ENCODE assay signal across 9 mouse cellular contexts in the genomic region with DNA sequence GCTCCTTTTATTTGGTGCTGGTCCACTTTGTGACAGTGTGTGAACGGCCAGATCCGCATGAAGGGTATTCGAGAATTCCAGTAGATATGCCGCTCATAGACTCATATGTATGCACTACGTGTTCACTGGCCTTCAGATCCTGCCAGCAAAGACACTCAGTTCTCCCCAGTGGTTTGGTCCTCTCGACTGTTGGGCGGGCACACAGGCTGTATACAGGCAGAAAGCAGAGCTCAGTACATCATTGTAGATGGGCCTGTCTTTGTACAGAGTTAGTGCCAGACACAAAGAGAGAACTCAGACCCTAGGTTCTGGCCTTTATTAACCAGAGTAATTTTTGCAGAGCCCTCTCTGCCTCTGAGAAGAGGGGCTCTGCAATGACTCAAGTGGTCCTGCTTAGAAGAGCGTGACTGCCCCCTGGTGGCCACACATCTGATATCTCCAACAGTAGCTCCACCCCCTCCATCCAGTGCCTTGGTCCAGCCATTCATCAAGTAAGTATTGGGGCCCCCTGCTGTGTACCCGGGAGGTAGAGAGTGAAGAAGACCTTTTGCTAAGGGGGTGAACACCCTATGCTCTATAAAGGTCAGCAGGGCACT. TPM values are rescaled to one million over a fixed set of nuclear protein-coding genes. Genes with fewer than 3 reads are reported as not detected.
DNase-seq lines count a peak whose midpoint lies in the region; ATAC-seq and TF ChIP-seq lines count a peak whose summit lies in the region.
"Had no signal": no experiment of that assay in that cellular context is flagged by ENCODE, and none has a peak within 500 bp of the region (broad histone marks: within the 10 kb centered on the region; RNA-seq: fewer than 3 reads in every experiment).

No protein-coding gene starts in this region.

- no peak overlapping the region for H3K9ac ChIP-seq in heart, embryonic 12.5 days
- H3K9ac ChIP-seq in kidney, postnatal 0 days (ENCODE audit: low read depth, low read length) = no peak overlapping the region
- no peak overlapping the region for H3K9ac ChIP-seq in liver, adult 2 months (ENCODE audit: low read depth, low read length)
- no peak overlapping the region for H3K9ac ChIP-seq in stomach, embryonic 16.5 days (ENCODE audit: low read length)

- H3K4me1 ChIP-seq in heart, embryonic 12.5 days (replicated peaks) = peaks cover 40% of the 10 kb centered on the region
- no peaks in the 10 kb centered on the region for H3K4me1 ChIP-seq in kidney, postnatal 0 days (replicated peaks; ENCODE audit: insufficient read depth, low read length)
- 0 out of 2 replicates have a peak, but pooled peaks cover 2% of the 10 kb centered on the region for H3K4me1 ChIP-seq in liver, adult 2 months (ENCODE audit: control insufficient read depth, insufficient read depth, low read length)
- peaks cover 21% of the 10 kb centered on the region for H3K4me1 ChIP-seq in stomach, embryonic 16.5 days (ENCODE audit: control insufficient read depth, insufficient read depth, low read length)

- ATAC-seq in erythroblast, adult 5-6 weeks (replicated peaks; ENCODE audit: low FRiP score, poor library complexity, severe bottlenecking) = peak; percentile 83
- ATAC-seq in heart, embryonic 12.5 days (ENCODE audit: insufficient number of reproducible peaks, low FRiP score) = peak; percentile 76
- ATAC-seq in kidney, postnatal 0 days (replicated peaks; ENCODE audit: low FRiP score, low read depth) = peak; percentile 79
- ATAC-seq in stomach, embryonic 16.5 days (ENCODE audit: insufficient read depth, low FRiP score) = peak; percentile 80

- H3K36me3 ChIP-seq in heart, embryonic 12.5 days = no peaks in the 10 kb centered on the region
- H3K36me3 ChIP-seq in kidney, postnatal 0 days (ENCODE audit: insufficient read depth, low read length) = no peaks in the 10 kb centered on the region
- H3K36me3 ChIP-seq in liver, adult 2 months (ENCODE audit: control insufficient read depth, insufficient read depth, low read length) = no peaks in the 10 kb centered on the region
- H3K36me3 ChIP-seq in stomach, embryonic 16.5 days (ENCODE audit: control insufficient read depth, insufficient read depth, low read length) = no peaks in the 10 kb centered on the region

- DNase-seq in CD4-positive helper T cell, adult 2 months (ENCODE audit: low read depth, low spot score) = peak; percentile 59
- DNase-seq in brain, adult 2 months (ENCODE audit: low read depth, low spot score) = peak; percentile 92
- DNase-seq in kidney, postnatal 0 days (ENCODE audit: low spot score) = peak; percentile 94
- DNase-seq in liver, adult 2 months (ENCODE audit: extremely low read depth, low read depth, low spot score) = peak; percentile 48
- DNase-seq in neural tube, embryonic 10.5 days (ENCODE audit: extremely low spot score, low spot score) = peak; percentile 91

- TF ChIP-seq CTCF in kidney, postnatal 0 days (IDR thresholded peaks at IDR 0.05; ENCODE audit: low read depth) = peak; percentile 89
- peak; percentile 83 for TF ChIP-seq CTCF in liver, adult 2 months (IDR thresholded peaks at IDR 0.05; ENCODE audit: low read depth, low read length)

- no peak overlapping the region for H3K4me3 ChIP-seq in heart, embryonic 12.5 days
- no peak overlapping the region for H3K4me3 ChIP-seq in kidney, postnatal 0 days (replicated peaks; ENCODE audit: low read depth, low read length)
- no peak overlapping the region for H3K4me3 ChIP-seq in liver, adult 2 months (ENCODE audit: insufficient read depth, low read depth, low read length)
- no peak overlapping the region for H3K4me3 ChIP-seq in stomach, embryonic 16.5 days (replicated peaks; ENCODE audit: low read length)
- H3K4me3 ChIP-seq: erythroblast, embryonic 14.5 days had no signal

- no peak overlapping the region for H3K27ac ChIP-seq in heart, embryonic 12.5 days (ENCODE audit: poor library complexity, severe bottlenecking)
- no peak overlapping the region for H3K27ac ChIP-seq in kidney, postnatal 0 days
- H3K27ac ChIP-seq in liver, adult 2 months (replicated peaks; ENCODE audit: insufficient read depth, low read depth, low read length) = no peak overlapping the region
- H3K27ac ChIP-seq in stomach, embryonic 16.5 days (ENCODE audit: low read length) = peak overlapping the region; percentile 38

- no peak overlapping the region for H3K4me2 ChIP-seq in heart, embryonic 12.5 days
- H3K4me2 ChIP-seq in kidney, postnatal 0 days (ENCODE audit: low read length) = no peak overlapping the region
- H3K4me2 ChIP-seq in stomach, embryonic 16.5 days (ENCODE audit: low read depth, low read length) = no peak overlapping the region

- H3K27me3 ChIP-seq in heart, embryonic 12.5 days (replicated peaks) = no peaks in the 10 kb centered on the region
- no peaks in the 10 kb centered on the region for H3K27me3 ChIP-seq in kidney, postnatal 0 days (ENCODE audit: insufficient read depth, low read length)
- H3K27me3 ChIP-seq in liver, adult 2 months (ENCODE audit: control insufficient read depth, insufficient read depth, low read length) = no peaks in the 10 kb centered on the region
- no peaks in the 10 kb centered on the region for H3K27me3 ChIP-seq in stomach, embryonic 16.5 days (ENCODE audit: control insufficient read depth, insufficient read depth, low read length)

- H3K9me3 ChIP-seq in heart, embryonic 12.5 days (replicated peaks) = no peaks in the 10 kb centered on the region
- no peaks in the 10 kb centered on the region for H3K9me3 ChIP-seq in kidney, postnatal 0 days (replicated peaks; ENCODE audit: low read length)
- H3K9me3 ChIP-seq in stomach, embryonic 16.5 days (replicated peaks; ENCODE audit: control insufficient read depth, low read length) = no peaks in the 10 kb centered on the region

- TF ChIP-seq POLR2A in liver, adult 2 months (IDR thresholded peaks at IDR 0.05; ENCODE audit: extremely low read depth, insufficient read depth, low read length) = no peak

- no peaks in the 10 kb centered on the region for H3K79me2 ChIP-seq in liver, adult 2 months (ENCODE audit: control insufficient read depth, insufficient read depth, low read length)

- WGBS in heart, embryonic 12.5 days = 54% methylated on average over 9 of the region's 9 CpGs
- WGBS in kidney, postnatal 0 days = 52% methylated on average over 9 of the region's 9 CpGs
- 58% methylated on average over 9 of the region's 9 CpGs for WGBS in liver, adult 2 months
- WGBS in stomach, embryonic 16.5 days = 48% methylated on average over 9 of the region's 9 CpGs

RNA-seq across cellular contexts. Expression of gene Vps8, which starts 30.3 kb away (rescaled TPM):
- total RNA-seq in erythroblast, adult 5-6 weeks (2015; ENCODE audit: low replicate concordance) = 3.6 and 9.4 TPM in 2 replicates
- total RNA-seq in erythroblast, adult 5-6 weeks (2017; ENCODE audit: low replicate concordance) = 6.4 and 12.6 TPM in 2 replicates
- 28.1 and 29.2 TPM in 2 replicates for polyA plus RNA-seq in heart, embryonic 12.5 days (2016; fragmentation: Nextera tagmentation; extraction: Ambion mirVana)
- 28.8 and 34.4 TPM in 2 replicates for polyA plus RNA-seq in kidney, postnatal 0 days (2015; fragmentation: Nextera tagmentation; extraction: Ambion mirVana)
- 6.4 and 6.8 TPM in 2 replicates for total RNA-seq in liver, adult 2 months (2014; rRNA removed)
- polyA plus RNA-seq in liver, adult 2 months (2012; rRNA removed) = 5.2 and 5.4 TPM in 2 replicates
- polyA plus RNA-seq in stomach, embryonic 16.5 days (2015; fragmentation: Nextera tagmentation; extraction: Ambion mirVana) = 20.1 and 25.9 TPM in 2 replicates
